Mouse (Mus musculus) gastrocnemius, postnatal 14 days (tissue): Measurements from ENCODE around the gene H2afx. TPM values are rescaled to one million over a fixed set of nuclear protein-coding genes. Genes with fewer than 3 reads are reported as not detected.
"Not testable (repeated sequence)": the region's sequence is repeated elsewhere in the genome, so short reads cannot be mapped to it uniquely, and the experiment has no call there.

Source experiments
- DNase-seq: peaks from one replicate; pipeline ENCODE4 v3.0.0; 2021; ENCODE audit warnings: mixed read lengths
- intact Hi-C: fragments of 180-260 bp; cut with DNase I; formaldehyde crosslinking; loops from one replicate; pipeline ENCODE4 v1.15.1; 2025; ENCODE audit warnings: low total_unique reads
- total RNA-seq, 2 experiments: library from RNA; stranded (reverse); gene quantifications; 2 replicates each; pipeline ENCODE4 v1.2.3; 2021

The H2afx gene
- total RNA-seq, 2 experiments from 2014 or later, result 21.7 to 24.8 TPM

GRCm38 (mm10) chr9:44314910-44315309 is 19.6 kb upstream of the H2afx start:
- DNase-seq, result no peak
- intact Hi-C loops, result no loop called here

DNA sequence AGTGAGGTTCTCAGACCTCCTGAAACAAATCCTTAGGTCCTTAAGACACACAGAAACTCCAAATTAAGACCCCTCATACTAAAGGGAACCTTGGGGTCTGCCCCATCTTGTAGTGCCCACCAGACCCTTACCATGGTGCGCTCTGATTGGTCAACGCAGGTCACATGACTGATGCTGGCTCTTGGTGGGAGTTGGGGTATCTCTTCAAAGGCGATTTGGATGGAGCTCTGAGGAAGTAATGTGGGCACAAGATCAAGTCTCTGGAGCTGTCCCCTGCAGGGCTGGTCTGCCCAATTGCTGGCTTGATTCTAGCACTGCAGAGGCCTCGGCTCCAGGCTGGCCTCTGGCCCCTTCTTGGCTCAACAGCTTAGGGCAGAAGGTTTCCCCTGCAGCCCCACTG is 17.0 kb upstream of the H2afx start:
- intact Hi-C loops, result no loop called here
- no peak for DNase-seq

DNA sequence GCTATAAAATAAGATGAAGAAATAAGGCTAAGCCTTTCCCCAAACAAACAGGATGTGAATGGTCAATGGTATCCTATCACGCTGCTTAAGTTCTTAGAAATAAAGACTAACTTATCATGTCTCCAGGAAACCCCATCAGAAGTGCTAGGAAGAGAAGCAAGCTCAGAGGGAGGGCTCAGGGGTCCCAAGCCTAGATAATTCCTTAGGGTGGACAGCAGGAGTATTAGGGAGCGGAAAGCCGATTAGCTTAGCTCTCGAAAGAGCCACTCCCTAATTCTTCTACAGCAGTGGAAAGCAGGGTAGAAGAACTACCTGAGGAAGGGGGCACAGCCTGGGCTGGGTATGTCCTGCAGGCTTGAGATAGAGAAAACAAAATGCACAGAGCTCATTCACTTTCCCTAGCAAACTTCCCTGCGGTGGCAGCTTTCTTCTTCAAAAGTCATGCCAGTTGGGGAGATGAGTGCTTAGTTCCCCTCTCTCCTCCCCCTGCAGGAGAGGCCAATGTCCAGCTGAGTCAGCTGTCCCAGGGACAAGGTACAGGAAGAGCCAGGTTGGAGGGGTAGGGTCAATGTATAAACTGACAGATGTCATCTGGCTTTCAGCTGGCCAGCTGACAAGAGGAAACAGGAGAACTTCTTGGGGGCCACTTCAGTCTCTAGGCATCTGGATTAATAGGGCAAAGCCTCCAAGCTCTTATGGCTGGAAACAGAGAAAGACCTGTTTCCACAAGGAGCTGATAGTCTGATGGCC is 16.2 kb upstream of the H2afx start:
- intact Hi-C loops, result no loop called here

DNA sequence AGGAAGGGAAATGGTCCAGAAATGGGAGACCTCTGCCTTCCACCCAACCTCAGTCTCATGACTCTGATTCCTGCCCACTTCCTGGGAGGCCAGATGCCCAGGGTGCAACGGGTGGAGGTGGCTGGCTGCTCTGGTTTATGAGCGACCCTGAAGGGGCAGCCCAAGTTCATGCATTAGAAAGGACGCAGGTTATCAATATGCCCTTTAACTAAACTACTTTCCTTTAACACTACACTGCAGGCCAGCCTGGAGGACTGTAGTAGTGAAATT is 15.7 kb upstream of the H2afx start:
- intact Hi-C loops, result no loop called here
- DNase-seq, result no peak

More for the DNA sequence above, 16.2 kb upstream of the H2afx start:
- DNase-seq, result no peak

DNA sequence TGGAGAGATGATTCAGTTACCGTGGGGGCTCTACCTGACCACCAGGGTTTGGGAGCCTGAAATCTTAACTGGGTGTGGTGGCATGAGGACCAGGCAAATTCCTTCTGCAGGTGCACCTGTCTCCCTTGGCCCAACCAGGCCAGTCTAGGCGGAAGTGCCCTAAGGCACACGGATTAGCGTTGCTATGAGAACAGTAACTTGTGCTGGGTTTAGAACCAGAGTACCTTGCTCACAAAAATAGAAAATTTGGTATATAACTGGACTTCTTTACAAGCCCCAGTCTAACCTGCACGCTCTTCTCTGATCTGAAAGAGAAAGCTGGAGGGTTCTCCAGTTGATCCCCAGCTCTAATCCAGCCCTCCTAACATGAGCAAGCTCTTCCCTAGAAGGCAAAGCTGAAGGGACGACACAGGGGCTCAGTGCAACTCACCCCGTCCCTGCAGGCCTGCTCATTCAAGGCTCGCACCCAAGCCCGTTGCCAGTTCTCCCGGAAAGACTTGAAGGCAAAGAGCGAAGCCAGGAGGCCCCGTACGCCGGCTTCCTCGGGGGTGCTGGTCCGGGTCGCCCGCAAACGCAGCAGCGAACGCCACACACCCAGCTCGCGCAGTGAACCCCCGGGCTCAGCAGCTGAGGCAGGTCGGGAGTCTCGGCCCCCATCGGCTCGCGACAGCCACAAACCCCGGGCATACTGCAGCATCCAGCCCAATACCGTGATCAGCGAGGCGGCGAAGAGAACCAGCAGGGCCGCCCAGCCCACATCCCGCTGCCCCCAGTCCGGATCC is 15.2 kb upstream of the H2afx start:
- DNase-seq, result peak; percentile 33
- intact Hi-C loops, result no loop called here

DNA sequence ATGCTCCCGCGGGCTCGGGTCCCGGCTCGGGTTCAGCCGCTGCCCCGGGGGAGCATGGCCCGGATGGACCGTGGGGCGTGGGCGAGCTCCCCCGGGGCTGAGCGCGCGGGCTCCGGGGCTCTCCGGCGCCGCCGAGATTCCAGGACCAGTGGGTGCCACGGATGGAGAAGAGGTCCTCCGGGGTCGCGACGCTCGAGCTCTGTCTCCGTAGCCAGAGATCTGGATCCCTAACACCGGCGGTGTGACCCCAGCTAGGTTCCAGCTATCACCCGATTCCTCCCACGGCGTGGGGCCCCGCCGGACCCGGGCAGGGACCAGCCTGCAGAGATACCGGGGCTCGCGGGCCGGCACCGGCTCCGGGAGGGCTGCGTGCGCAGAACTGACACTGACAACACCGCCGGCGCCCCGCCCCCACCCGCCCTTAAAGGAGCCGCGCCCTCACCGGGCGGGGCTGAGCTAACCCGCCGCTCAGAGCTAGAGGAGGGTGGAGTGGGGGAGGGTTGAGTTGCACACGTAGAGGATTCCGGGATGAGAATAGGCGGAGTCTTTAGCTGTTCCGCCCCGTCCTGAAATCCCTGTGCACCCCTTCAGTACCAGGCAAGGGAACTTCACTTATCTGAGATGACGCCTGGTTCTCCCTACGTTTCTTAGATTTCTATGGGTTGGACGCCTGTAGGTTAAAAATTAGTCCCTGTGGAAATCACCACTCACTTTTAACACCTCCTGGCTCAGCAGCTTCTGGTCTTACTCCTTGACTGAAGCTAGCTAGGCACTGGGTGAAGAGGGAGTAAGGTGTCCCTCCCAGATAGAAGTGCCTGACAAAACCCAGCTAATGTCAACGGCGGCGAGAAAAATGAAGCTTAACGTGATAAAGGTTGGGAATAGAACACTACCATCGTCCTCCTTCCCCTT is 14.4 kb upstream of the H2afx start, which contains the start of gene C2cd2l:
C2cd2l (minus strand) TSS at position 399 of the 912 bp plus-strand sequence.
- intact Hi-C loops, result no loop called here
- DNase-seq, result peak; percentile 92

- intact Hi-C loops, result no loop called here
- no peak for DNase-seq
These were observed 13.7 kb upstream of the H2afx start for GRCm38 (mm10) chr9:44320799-44321133.

GRCm38 (mm10) chr9:44323656-44324055 is 10.8 kb upstream of the H2afx start:
- intact Hi-C loops, DNase-seq: not testable (repeated sequence)

DNA sequence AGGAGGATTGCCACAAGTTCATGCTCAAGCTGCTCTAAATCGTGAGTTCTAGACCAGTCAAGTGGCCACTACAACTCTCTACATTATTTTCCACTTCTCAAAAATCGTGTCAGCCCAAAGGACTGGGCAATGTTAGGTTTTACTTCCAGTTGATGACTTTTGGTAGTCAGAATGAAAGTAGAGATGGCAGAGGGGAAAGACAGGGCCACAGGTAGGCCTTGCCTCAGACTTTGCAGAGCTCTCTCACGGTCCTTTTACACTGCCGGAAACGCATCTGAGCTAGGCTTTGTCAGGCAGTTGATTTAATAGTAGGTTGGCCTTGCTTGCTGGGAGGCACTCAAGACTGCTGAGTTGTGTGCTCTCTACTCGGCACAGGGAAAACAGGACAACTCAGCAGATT is 10.3 kb upstream of the H2afx start:
- intact Hi-C loops, result no loop called here
- DNase-seq, result no peak

DNA sequence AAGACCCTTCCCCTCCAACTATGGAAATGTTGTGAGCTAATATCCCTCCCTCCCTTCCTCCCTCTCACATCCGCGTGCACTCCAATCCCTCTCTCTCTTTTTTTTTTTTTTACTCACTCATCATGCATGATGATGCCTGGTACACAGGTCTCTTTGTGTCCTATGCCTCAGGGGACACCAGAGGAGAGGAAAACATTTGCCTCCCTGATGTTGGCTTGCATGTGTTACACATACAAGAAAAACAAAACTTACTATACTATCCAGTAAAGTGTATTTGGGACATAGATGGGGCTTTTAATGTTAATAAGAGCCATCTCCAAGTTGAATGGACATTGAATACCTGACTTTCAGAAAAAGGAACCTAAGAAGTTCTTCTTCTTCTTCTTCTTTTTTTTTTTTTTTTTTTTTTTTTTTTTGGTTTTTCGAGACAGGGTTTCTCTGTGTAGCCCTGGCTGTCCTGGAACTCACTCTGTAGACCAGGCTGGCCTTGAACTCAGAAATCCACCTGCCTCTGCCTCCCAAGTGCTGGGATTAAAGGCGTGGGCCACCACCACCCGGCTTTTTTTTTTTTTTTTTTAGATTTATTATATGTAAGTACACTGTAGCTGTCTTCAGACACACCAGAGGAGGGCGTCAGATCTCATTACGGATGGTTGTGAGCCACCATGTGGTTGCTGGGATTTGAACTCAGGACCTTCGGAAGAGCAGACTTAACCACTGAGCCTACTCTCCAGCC is 9.3 kb upstream of the H2afx start:
- intact Hi-C loops, DNase-seq: not testable (repeated sequence)

DNA sequence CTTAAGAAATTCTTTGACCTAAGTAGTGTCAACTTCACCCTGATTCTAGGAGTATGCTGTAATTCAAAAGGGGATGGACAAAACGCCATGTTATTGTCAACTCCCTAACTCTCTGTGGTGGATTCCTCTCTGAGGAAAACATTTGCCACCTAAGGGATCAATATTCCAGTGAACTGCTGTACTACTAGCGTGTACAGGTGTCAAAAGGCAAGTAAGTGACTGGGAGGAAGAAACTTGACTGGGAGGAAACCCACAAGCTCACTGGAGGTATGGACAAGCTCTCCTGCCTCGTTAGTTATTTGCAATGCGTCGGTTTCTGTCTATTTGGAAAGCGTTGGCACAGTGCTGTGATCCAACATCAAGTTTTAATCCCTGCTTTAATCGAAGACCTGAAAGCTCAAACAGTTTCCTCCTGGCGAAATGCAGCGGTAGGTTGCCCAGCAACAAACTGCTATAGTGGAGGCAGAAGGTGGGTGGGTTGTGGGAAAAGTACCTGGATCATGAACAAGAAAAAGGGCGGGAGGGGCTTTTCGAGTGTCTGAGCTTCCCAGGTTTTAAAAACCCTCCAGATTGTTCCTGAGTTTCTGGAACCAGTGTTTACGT is 8.6 kb upstream of the H2afx start, which contains the start of gene Dpagt1:
Dpagt1 (plus strand) TSS at position 252 of the 603 bp plus-strand sequence.
- no peak for DNase-seq
- intact Hi-C loops, result no loop called here

DNA sequence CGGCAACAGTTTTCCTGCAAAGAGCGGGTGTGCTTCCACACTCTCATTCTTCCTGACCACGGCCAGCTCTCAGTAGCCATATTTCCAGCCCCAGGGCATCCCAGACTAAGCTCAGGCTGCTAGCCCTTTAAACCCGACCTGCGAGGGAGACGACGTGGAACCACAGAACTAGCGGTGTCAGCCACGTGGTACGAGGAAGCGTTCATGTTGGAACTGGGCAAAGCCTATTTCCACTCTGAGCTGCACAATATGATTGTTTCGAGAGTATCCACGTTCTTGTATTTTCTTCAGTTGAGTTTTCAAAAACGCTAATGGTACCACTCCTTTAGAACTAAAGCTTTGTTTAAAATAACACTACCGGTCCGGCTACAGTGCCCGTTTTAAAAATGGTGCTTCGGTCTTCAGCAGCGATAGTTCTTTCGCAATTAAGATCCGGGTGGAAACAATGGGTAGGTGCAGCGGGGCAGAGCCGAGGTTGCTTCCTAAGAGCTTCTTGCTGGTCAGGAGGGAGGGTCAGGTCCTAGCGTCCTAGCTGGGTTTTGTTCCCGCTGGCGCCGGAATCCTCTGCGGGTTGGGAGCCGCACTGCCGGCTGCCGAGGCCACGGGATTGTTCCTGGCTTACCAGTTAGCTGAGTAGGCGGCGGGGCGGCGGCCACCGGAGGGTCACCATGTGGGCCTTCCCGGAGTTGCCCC is 8.0 kb upstream of the H2afx start:
- DNase-seq, result peak; percentile 87
- intact Hi-C loops, result no loop called here

- intact Hi-C loops, result no loop called here
- DNase-seq, result no peak
These were observed 7.3 kb upstream of the H2afx start for GRCm38 (mm10) chr9:44327064-44327711.

GRCm38 (mm10) chr9:44327926-44328325 is 6.6 kb upstream of the H2afx start:
- intact Hi-C loops, result no loop called here
- DNase-seq, result no peak

DNA sequence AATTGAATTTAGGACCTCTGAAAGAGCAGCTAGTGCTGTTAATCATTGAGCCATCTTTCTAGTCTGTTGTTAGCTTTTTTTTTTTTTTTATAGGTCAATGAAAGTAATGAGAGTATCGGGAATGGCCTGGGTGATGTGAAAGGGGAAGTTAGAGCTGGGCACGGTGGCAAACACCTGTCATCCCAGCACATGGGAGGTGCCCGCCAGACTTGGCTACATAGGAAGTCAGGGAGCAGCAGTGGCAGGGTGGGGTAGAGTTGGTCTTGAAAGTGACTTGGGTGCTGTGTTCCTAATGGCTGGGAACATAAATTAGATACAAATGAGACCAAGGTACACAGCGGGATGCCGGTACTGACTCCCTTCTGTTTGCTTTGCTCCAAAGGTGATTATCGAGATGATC is 3.8 kb upstream of the H2afx start:
- intact Hi-C loops, result loop anchor here (5.0 kb wide), 1 partner anchor 33 kb away; no protein-coding TSS in a partner anchor
- DNase-seq, result no peak

DNA sequence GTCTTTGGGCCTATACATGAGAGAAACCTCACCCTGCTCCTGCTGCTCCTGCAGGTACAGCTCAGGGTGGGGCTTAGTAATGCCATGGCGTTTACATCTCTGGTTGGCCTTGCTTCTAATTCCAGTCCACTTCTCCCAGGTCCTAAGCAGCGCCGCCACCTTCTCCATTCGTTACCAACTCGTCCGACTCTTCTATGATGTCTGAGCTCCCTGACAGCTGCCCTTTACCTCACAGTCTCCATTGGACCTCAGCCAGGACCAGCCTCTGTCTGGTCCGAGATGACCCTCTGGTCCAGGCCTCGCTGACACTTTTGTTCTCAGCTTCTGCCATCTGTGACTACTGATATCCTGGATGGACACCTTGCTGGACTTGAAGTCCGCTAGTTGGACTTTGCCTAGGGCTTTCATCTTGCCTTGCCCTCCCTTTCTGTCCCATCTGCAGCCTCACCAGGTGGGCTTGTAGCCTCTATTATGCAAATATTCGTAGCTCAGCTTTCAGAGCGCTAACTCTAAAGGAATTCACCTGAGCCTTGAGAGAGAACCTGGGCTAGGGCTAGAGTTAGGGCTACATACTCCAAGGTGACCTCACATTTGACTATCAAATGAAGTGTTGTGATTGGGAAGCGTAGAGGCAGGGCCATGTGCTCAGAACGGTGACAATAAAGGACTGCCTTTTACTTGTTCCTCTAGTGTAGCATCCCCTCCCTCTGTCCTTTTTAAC is 1.4 kb upstream of the H2afx start:
- no peak for DNase-seq

More for the DNA sequence above, 1.4 kb upstream of the H2afx start:
- intact Hi-C loops, result loop anchor here (5.0 kb wide), 1 partner anchor 36 kb away; no protein-coding TSS in a partner anchor
